ENCODE assay signal across 25 mouse cellular contexts in genomic region chr2:124495751-124496150, GRCm38 (mm10).
DNase-seq lines count a peak whose midpoint lies in the region; ATAC-seq and TF ChIP-seq lines count a peak whose summit lies in the region.
"Had no signal": no experiment of that assay in that cellular context is flagged by ENCODE, and none has a peak within 500 bp of the region (broad histone marks: within the 10 kb centered on the region; RNA-seq: fewer than 3 reads in every experiment).

No protein-coding gene starts in this region.

- no peaks in the 10 kb centered on the region for H3K27me3 ChIP-seq in forebrain, postnatal 0 days (ENCODE audit: insufficient read depth, low read length)
- H3K27me3 ChIP-seq in forebrain, embryonic 13.5 days: no peaks in the 10 kb centered on the region
- H3K27me3 ChIP-seq in lung, embryonic 15.5 days: no peaks in the 10 kb centered on the region
- no peaks in the 10 kb centered on the region for H3K27me3 ChIP-seq in lung, postnatal 0 days (replicated peaks; ENCODE audit: insufficient read depth, low read length)
- H3K27me3 ChIP-seq in heart, embryonic 11.5 days (ENCODE audit: control insufficient read depth, insufficient read depth, low read length): no peaks in the 10 kb centered on the region
- H3K27me3 ChIP-seq: embryonic facial prominence, embryonic 12.5 days; heart, embryonic 15.5 days; limb, embryonic 12.5 days; liver, embryonic 13.5 days; neural tube, embryonic 15.5 days; stomach, embryonic 15.5 days had no signal

- H3K36me3 ChIP-seq in forebrain, postnatal 0 days (ENCODE audit: insufficient read depth): no peaks in the 10 kb centered on the region
- H3K36me3 ChIP-seq in forebrain, embryonic 13.5 days (ENCODE audit: poor library complexity, severe bottlenecking): no peaks in the 10 kb centered on the region
- no peaks in the 10 kb centered on the region for H3K36me3 ChIP-seq in lung, embryonic 15.5 days
- no peaks in the 10 kb centered on the region for H3K36me3 ChIP-seq in lung, postnatal 0 days (ENCODE audit: insufficient read depth, low read length)
- H3K36me3 ChIP-seq in heart, embryonic 11.5 days (ENCODE audit: control insufficient read depth, insufficient read depth, low read length): no peaks in the 10 kb centered on the region
- H3K36me3 ChIP-seq: embryonic facial prominence, embryonic 12.5 days; heart, embryonic 15.5 days; limb, embryonic 12.5 days; liver, embryonic 13.5 days; midbrain, embryonic 10.5 days; neural tube, embryonic 15.5 days; stomach, embryonic 15.5 days had no signal

- no peak for TF ChIP-seq CTCF in forebrain, postnatal 0 days (IDR thresholded peaks at IDR 0.05; ENCODE audit: low read depth)
- no peak for TF ChIP-seq CTCF in lung, postnatal 0 days (IDR thresholded peaks at IDR 0.05)

- no peak overlapping the region for H3K27ac ChIP-seq in forebrain, postnatal 0 days (ENCODE audit: low read depth, low read length)
- H3K27ac ChIP-seq in forebrain, embryonic 13.5 days: no peak overlapping the region
- peak overlapping the region; percentile 2; the same call in 1 of the 2 replicates for H3K27ac ChIP-seq in lung, embryonic 15.5 days
- H3K27ac ChIP-seq in lung, postnatal 0 days (ENCODE audit: low read length): no peak overlapping the region
- H3K27ac ChIP-seq in heart, embryonic 11.5 days (ENCODE audit: low read depth, low read length): no peak overlapping the region
- H3K27ac ChIP-seq: embryonic facial prominence, embryonic 12.5 days; heart, adult 2 months; heart, embryonic 15.5 days; hindbrain, embryonic 14.5 days; kidney, postnatal 0 days; limb, embryonic 12.5 days; liver, embryonic 13.5 days; macrophage; midbrain, embryonic 10.5 days; neural tube, embryonic 15.5 days; stomach, embryonic 15.5 days had no signal

- peaks cover 3% of the 10 kb centered on the region; the same call in 1 of the 2 replicates for H3K4me1 ChIP-seq in forebrain, postnatal 0 days (ENCODE audit: insufficient read depth)
- H3K4me1 ChIP-seq in forebrain, embryonic 13.5 days: peaks cover 11% of the 10 kb centered on the region
- H3K4me1 ChIP-seq in lung, embryonic 15.5 days: no peaks in the 10 kb centered on the region
- H3K4me1 ChIP-seq in lung, postnatal 0 days (ENCODE audit: insufficient read depth, low read depth, low read length): 0 out of 2 replicates have a peak, but pooled peaks cover 5% of the 10 kb centered on the region
- peaks cover 3% of the 10 kb centered on the region; the same call in 1 of the 2 replicates for H3K4me1 ChIP-seq in heart, embryonic 11.5 days (ENCODE audit: control insufficient read depth, insufficient read depth, low read length)
- H3K4me1 ChIP-seq: embryonic facial prominence, embryonic 12.5 days; limb, embryonic 12.5 days; liver, embryonic 13.5 days; midbrain, embryonic 10.5 days; neural tube, embryonic 15.5 days; stomach, embryonic 15.5 days had no signal

- TF ChIP-seq EP300 in lung, postnatal 0 days (IDR thresholded peaks at IDR 0.05): no peak

- ATAC-seq in forebrain, postnatal 0 days: no peak; the same call in 1 of the 2 replicates
- ATAC-seq in forebrain, embryonic 13.5 days: no peak
- peak; percentile 70; the same call in 1 of the 2 replicates for ATAC-seq in lung, embryonic 15.5 days (ENCODE audit: borderline replicate concordance, extremely low read depth, low FRiP score, low TSS enrichment)
- no peak for ATAC-seq in lung, postnatal 0 days
- no peak for ATAC-seq in heart, embryonic 11.5 days (replicated peaks; ENCODE audit: insufficient number of reproducible peaks, low FRiP score, low TSS enrichment)

- no peak overlapping the region for H3K4me3 ChIP-seq in forebrain, postnatal 0 days (ENCODE audit: low read depth, low read length)
- no peak overlapping the region for H3K4me3 ChIP-seq in forebrain, embryonic 13.5 days
- no peak overlapping the region for H3K4me3 ChIP-seq in lung, embryonic 15.5 days
- H3K4me3 ChIP-seq in lung, postnatal 0 days (ENCODE audit: low read depth, low read length): no peak overlapping the region
- no peak overlapping the region for H3K4me3 ChIP-seq in heart, embryonic 11.5 days (ENCODE audit: low read depth, low read length)
- H3K4me3 ChIP-seq: embryonic facial prominence, embryonic 12.5 days; heart, adult 2 months; heart, embryonic 15.5 days; limb, embryonic 12.5 days; liver, embryonic 13.5 days; midbrain, embryonic 10.5 days; neural tube, embryonic 15.5 days; stomach, embryonic 15.5 days had no signal

- H3K9me3 ChIP-seq in forebrain, postnatal 0 days (ENCODE audit: low read length): no peaks in the 10 kb centered on the region
- H3K9me3 ChIP-seq in forebrain, embryonic 13.5 days (replicated peaks): no peaks in the 10 kb centered on the region
- H3K9me3 ChIP-seq in lung, embryonic 15.5 days: no peaks in the 10 kb centered on the region
- H3K9me3 ChIP-seq in lung, postnatal 0 days (ENCODE audit: low read length): no peaks in the 10 kb centered on the region
- no peaks in the 10 kb centered on the region for H3K9me3 ChIP-seq in heart, embryonic 11.5 days (replicated peaks; ENCODE audit: control insufficient read depth, low read length)
- H3K9me3 ChIP-seq: embryonic facial prominence, embryonic 12.5 days; heart, embryonic 15.5 days; limb, embryonic 12.5 days; liver, embryonic 13.5 days; midbrain, embryonic 10.5 days; neural tube, embryonic 15.5 days; stomach, embryonic 15.5 days had no signal

- no peak overlapping the region for H3K9ac ChIP-seq in forebrain, postnatal 0 days
- H3K9ac ChIP-seq in forebrain, embryonic 13.5 days: no peak overlapping the region
- no peak overlapping the region for H3K9ac ChIP-seq in lung, embryonic 15.5 days
- H3K9ac ChIP-seq in lung, postnatal 0 days (replicated peaks; ENCODE audit: low read depth): no peak overlapping the region
- H3K9ac ChIP-seq in heart, embryonic 11.5 days (ENCODE audit: low read depth, low read length): no peak overlapping the region
- H3K9ac ChIP-seq: embryonic facial prominence, embryonic 12.5 days; heart, embryonic 15.5 days; hindbrain, embryonic 14.5 days; limb, embryonic 12.5 days; liver, embryonic 13.5 days; neural tube, embryonic 15.5 days; stomach, embryonic 15.5 days had no signal

- H3K4me2 ChIP-seq in forebrain, postnatal 0 days (ENCODE audit: low read depth): no peak overlapping the region
- no peak overlapping the region for H3K4me2 ChIP-seq in forebrain, embryonic 13.5 days
- H3K4me2 ChIP-seq in lung, embryonic 15.5 days: no peak overlapping the region
- H3K4me2 ChIP-seq in lung, postnatal 0 days (replicated peaks; ENCODE audit: low read depth, low read length): no peak overlapping the region
- no peak overlapping the region for H3K4me2 ChIP-seq in heart, embryonic 11.5 days
- H3K4me2 ChIP-seq: embryonic facial prominence, embryonic 12.5 days; heart, embryonic 15.5 days; hindbrain, embryonic 14.5 days; limb, embryonic 12.5 days; liver, embryonic 13.5 days; neural tube, embryonic 15.5 days; stomach, embryonic 15.5 days had no signal

- 48% methylated on average over 1 of the region's 1 CpGs for WGBS in forebrain, postnatal 0 days
- 74% methylated on average over 1 of the region's 1 CpGs for WGBS in forebrain, embryonic 13.5 days
- WGBS in lung, embryonic 15.5 days: 38% methylated on average over 1 of the region's 1 CpGs
- WGBS in lung, postnatal 0 days: 30% methylated on average over 1 of the region's 1 CpGs
- WGBS in heart, embryonic 11.5 days (ENCODE audit: insufficient replicate concordance): 65% methylated on average over 1 of the region's 1 CpGs

- DNase-seq in forebrain, postnatal 0 days: peak; percentile 64
- no peak for DNase-seq in lung, adult 18-20 months
- DNase-seq in lung, postnatal 0 days (ENCODE audit: low spot score): peak; percentile 9
- DNase-seq in c-Kit-positive CD71-positive TER-119-positive erythroid progenitor cells, embryonic 14.5 days (ENCODE audit: low spot score): no peak
- DNase-seq: adrenal gland, postnatal 10 days; gastrocnemius, postnatal 36 days; heart, adult 2 months; heart, postnatal 36 days; kidney, adult 2 months; layer of hippocampus, adult 9-11 months; liver, embryonic 13.5 days; right cerebral cortex, adult 18-20 months; thymus, postnatal 25 days had no signal

Comparison
In these comparisons a context has a peak if more than half of its experiments do, and no peak if none do; other contexts are left out.
1. DNase-seq: peak in forebrain, postnatal 0 days (single experiment) and lung, postnatal 0 days (single experiment); none in lung, adult 18-20 months (0 of 2) and c-Kit-positive CD71-positive TER-119-positive erythroid progenitor cells, embryonic 14.5 days (single experiment).